Mouse (Mus musculus) midbrain, embryonic 15.5 days (tissue): ENCODE results near the gene Gm17617. TPM values are rescaled to one million over a fixed set of nuclear protein-coding genes. Genes with fewer than 3 reads are reported as not detected.

ENCODE experiments used
- ATAC-seq: fragments of 200-750 bp; cut with Nextera tagmentation; replicated peaks from 2 replicates; pipeline ENCODE4 v1.8.0; 2017; ENCODE audit warnings: moderate TSS enrichment
- H3K27ac ChIP-seq: fragments of 300-500 bp; sonication (generic); 2 replicates; pipeline ENCODE4 v1.5.1; 2015; ENCODE audit warnings: mild to moderate bottlenecking, inconsistent platforms
- H3K27me3 ChIP-seq: fragments of 300-500 bp; sonication (generic); replicated peaks from 2 replicates; pipeline ENCODE4 v1.6.1; 2015; ENCODE audit warnings: inconsistent platforms
- H3K36me3 ChIP-seq: fragments of 300-500 bp; sonication (generic); replicated peaks from 2 replicates; pipeline ENCODE4 v1.6.1; 2015; ENCODE audit warnings: inconsistent platforms
- H3K4me1 ChIP-seq: fragments of 300-500 bp; sonication (generic); 2 replicates; pipeline ENCODE4 v1.6.1; 2015; ENCODE audit warnings: inconsistent platforms
- H3K4me2 ChIP-seq: fragments of 300-500 bp; sonication (generic); 2 replicates; pipeline ENCODE4 v1.6.1; 2015; ENCODE audit warnings: inconsistent platforms, mild to moderate bottlenecking, moderate library complexity
- H3K4me3 ChIP-seq: fragments of 300-500 bp; sonication (generic); 2 replicates; pipeline ENCODE4 v1.5.1; 2015; ENCODE audit warnings: mild to moderate bottlenecking, inconsistent platforms
- H3K9ac ChIP-seq: fragments of 300-500 bp; sonication (generic); 2 replicates; pipeline ENCODE4 v1.6.1; 2015; ENCODE audit warnings: mild to moderate bottlenecking, inconsistent platforms
- H3K9me3 ChIP-seq: fragments of 300-500 bp; sonication (generic); 2 replicates; pipeline ENCODE4 v1.6.1; 2016; ENCODE audit warnings: inconsistent platforms
- WGBS: fragments of 180-500 bp; shearing (Covaris S2); methylation state at CpG from one replicate; pipeline ENCODE4 v1.1.7; 2015; ENCODE audit warnings: mixed read lengths; 5-methylcytosine and 5-hydroxymethylcytosine counted together
- polyA plus RNA-seq: library from polyadenylated mRNA; unstranded; fragments of >200 nt; fragmentation: Nextera tagmentation; extraction: Ambion mirVana; gene quantifications from 2 replicates; pipeline ENCODE4 v1.2.1, GENCODE M21; 2015

Gene Gm17617
- polyA plus RNA-seq, 1 experiment from 2014 or later = not detected

DNA sequence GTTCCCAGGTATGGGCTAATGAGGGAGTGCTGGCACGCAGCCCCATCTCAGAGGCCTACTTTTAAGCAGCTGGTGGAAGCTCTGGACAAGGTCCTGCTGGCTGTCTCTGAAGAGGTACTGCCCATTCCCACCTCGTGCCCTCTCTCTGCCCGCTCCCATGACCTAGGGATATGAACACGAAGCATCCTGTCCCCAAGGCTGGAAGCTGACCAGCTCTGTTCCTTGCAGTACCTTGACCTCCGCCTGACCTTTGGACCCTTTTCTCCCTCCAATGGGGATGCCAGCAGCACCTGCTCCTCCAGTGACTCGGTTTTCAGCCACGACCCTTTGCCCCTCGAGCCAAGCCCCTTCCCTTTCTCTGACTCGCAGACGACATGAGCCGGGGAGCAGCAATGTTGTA is 34.5 kb upstream of the Gm17617 start:
- Histone ChIP-seq H3K9me3 (no peaks in the 10 kb centered on the region), H3K27me3 (no peaks in the 10 kb centered on the region), H3K4me2 (no peak overlapping the region), H3K36me3 (no peaks in the 10 kb centered on the region), H3K9ac (no peak overlapping the region), H3K4me3 (no peak overlapping the region), H3K4me1 (peaks cover 18% of the 10 kb centered on the region), H3K27ac (no peak overlapping the region)
- 85% methylated on average over 11 of the region's 11 CpGs for WGBS
- no peak for ATAC-seq

- ATAC-seq = no peak
- 89% methylated on average over 32 of the region's 32 CpGs for WGBS
- no peaks in the 10 kb centered on the region for H3K27me3 ChIP-seq
- H3K9me3 ChIP-seq = no peaks in the 10 kb centered on the region
- H3K4me3 ChIP-seq = no peak overlapping the region
- H3K36me3 ChIP-seq = no peaks in the 10 kb centered on the region
- H3K4me1 ChIP-seq = peaks cover 15% of the 10 kb centered on the region
- H3K4me2 ChIP-seq = no peak overlapping the region
- no peak overlapping the region for H3K27ac ChIP-seq
- H3K9ac ChIP-seq = no peak overlapping the region
Observed at GRCm38 (mm10) chr13:55166806-55167725, 33.7 kb upstream of the Gm17617 start.

DNA sequence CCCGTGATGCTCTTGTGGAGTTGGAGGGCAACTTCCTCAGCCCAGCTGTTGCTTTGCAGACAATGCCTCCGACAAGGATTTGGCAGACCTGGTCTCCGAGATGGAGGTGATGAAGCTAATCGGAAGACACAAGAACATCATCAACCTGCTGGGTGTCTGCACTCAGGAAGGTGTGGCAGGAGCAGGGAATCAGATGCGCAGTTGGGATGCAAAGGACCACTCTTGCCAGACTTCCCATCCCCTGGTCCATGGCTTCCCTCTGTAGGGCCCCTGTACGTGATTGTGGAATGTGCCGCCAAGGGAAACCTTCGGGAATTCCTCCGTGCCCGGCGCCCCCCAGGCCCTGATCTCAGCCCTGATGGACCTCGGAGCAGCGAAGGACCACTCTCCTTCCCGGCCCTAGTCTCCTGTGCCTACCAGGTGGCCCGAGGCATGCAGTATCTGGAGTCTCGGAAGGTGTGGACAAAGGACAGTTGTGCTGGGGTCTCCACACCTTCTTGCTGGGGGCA is 32.5 kb upstream of the Gm17617 start:
- Histone ChIP-seq H3K9ac (no peak overlapping the region), H3K4me3 (no peak overlapping the region), H3K27me3 (no peaks in the 10 kb centered on the region), H3K36me3 (no peaks in the 10 kb centered on the region), H3K4me1 (peaks cover 6% of the 10 kb centered on the region; the same call in 1 of the 2 replicates), H3K9me3 (no peaks in the 10 kb centered on the region), H3K27ac (no peak overlapping the region), H3K4me2 (no peak overlapping the region)
- WGBS = 90% methylated on average over 16 of the region's 16 CpGs
- no peak for ATAC-seq

GRCm38 (mm10) chr13:55163553-55163952 is 30.2 kb upstream of the Gm17617 start:
- H3K36me3 ChIP-seq = no peaks in the 10 kb centered on the region
- no peaks in the 10 kb centered on the region for H3K9me3 ChIP-seq
- ATAC-seq = no peak
- H3K4me3 ChIP-seq = no peak overlapping the region
- H3K27ac ChIP-seq = no peak overlapping the region
- WGBS = 54% methylated on average over 5 of the region's 5 CpGs
- no peaks in the 10 kb centered on the region for H3K27me3 ChIP-seq
- no peak overlapping the region for H3K4me2 ChIP-seq
- H3K9ac ChIP-seq = no peak overlapping the region
- no peaks in the 10 kb centered on the region for H3K4me1 ChIP-seq

- H3K27ac ChIP-seq = no peak overlapping the region
- no peaks in the 10 kb centered on the region for H3K27me3 ChIP-seq
- ATAC-seq = no peak
- 67% methylated on average over 7 of the region's 7 CpGs for WGBS
- H3K9ac ChIP-seq = no peak overlapping the region
- H3K4me1 ChIP-seq = no peaks in the 10 kb centered on the region
- no peaks in the 10 kb centered on the region for H3K36me3 ChIP-seq
- no peaks in the 10 kb centered on the region for H3K9me3 ChIP-seq
- H3K4me2 ChIP-seq = no peak overlapping the region
- H3K4me3 ChIP-seq = no peak overlapping the region
Observed at GRCm38 (mm10) chr13:55162365-55162764, 29.0 kb upstream of the Gm17617 start.

DNA sequence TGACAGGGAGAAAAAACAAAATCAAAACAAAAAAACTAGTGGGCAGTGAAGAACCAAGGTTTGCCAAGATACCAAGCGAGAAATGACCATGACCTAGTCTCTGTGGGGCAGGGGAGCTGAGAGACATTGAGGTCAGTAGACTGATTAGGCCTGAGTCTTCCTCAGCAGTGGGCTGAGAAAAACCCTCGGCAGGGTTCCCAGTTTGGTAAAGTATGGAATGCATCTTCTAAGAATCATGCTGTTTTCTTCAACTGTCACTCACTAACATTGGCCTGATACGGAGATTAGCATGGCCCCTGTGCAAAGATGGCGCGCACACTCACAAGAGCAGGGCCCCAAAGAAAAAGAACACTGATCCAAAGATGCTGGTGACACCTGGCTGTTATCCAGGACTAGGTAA is 20.6 kb upstream of the Gm17617 start:
- WGBS = 84% methylated on average over 5 of the region's 5 CpGs

GRCm38 (mm10) chr13:55152621-55153415 is 19.5 kb upstream of the Gm17617 start, which contains the start of gene Fgfr4:
TSS of gene Fgfr4 (plus strand) at chr13:55152640.
- no peak; the same call in 1 of the 2 replicates for ATAC-seq
- Histone ChIP-seq H3K4me1 (peaks cover 9% of the 10 kb centered on the region), H3K9me3 (no peaks in the 10 kb centered on the region), H3K4me2 (peak within 1 kb of the TSS; percentile 85), H3K27me3 (peaks cover 14% of the 10 kb centered on the region), H3K4me3 (peak within 1 kb of the TSS; percentile 49), H3K36me3 (no peaks in the 10 kb centered on the region), H3K9ac (peak within 1 kb of the TSS; percentile 35), H3K27ac (no peak within 1 kb of the TSS)
- WGBS = 2% methylated on average over 52 of the region's 68 CpGs

More for the DNA sequence above, 20.6 kb upstream of the Gm17617 start:
- peaks cover 9% of the 10 kb centered on the region for H3K4me1 ChIP-seq
- H3K9me3 ChIP-seq = no peaks in the 10 kb centered on the region
- ATAC-seq = no peak
- no peak overlapping the region for H3K27ac ChIP-seq
- no peak overlapping the region for H3K4me3 ChIP-seq
- no peak overlapping the region for H3K9ac ChIP-seq
- H3K4me2 ChIP-seq = no peak overlapping the region
- H3K36me3 ChIP-seq = no peaks in the 10 kb centered on the region
- H3K27me3 ChIP-seq = peaks cover 14% of the 10 kb centered on the region

DNA sequence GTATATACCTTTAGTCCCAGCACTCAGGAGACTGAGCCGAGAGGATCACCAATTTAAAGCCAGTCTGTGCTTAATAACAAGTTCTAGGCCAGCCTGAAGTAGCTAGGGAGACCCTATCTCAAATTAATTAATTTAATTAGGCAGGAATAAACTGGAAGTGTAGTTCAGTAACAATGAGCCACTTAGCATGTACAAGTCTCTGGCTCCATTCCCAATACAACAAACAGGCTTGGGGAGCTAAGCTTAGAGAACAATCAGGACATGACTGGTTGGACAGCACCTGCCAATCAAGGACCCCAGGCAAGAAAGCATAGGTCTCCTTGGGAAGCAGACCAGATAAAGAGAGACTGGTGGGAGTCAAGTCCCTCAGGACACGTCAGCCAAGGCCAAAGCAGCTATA is 6.9 kb upstream of the Gm17617 start:
- WGBS = 59% methylated on average over 2 of the region's 2 CpGs
- no peaks in the 10 kb centered on the region for H3K4me1 ChIP-seq
- no peaks in the 10 kb centered on the region for H3K27me3 ChIP-seq
- no peak overlapping the region for H3K4me2 ChIP-seq
- no peaks in the 10 kb centered on the region for H3K36me3 ChIP-seq
- no peaks in the 10 kb centered on the region for H3K9me3 ChIP-seq
- H3K9ac ChIP-seq = no peak overlapping the region
- no peak overlapping the region for H3K4me3 ChIP-seq
- ATAC-seq = no peak
- no peak overlapping the region for H3K27ac ChIP-seq

- Histone ChIP-seq H3K36me3 (peaks cover 11% of the 10 kb centered on the region; the same call in 1 of the 2 replicates), H3K9ac (no peak overlapping the region), H3K4me2 (no peak overlapping the region), H3K9me3 (no peaks in the 10 kb centered on the region), H3K27me3 (no peaks in the 10 kb centered on the region), H3K27ac (no peak overlapping the region), H3K4me1 (no peaks in the 10 kb centered on the region), H3K4me3 (no peak overlapping the region)
- 0% methylated on average over 5 of the region's 5 CpGs for WGBS
- ATAC-seq = no peak
Observed at GRCm38 (mm10) chr13:55135382-55135781, 2.0 kb upstream of the Gm17617 start.

GRCm38 (mm10) chr13:55124903-55125302 is 8.4 kb downstream of the Gm17617 start:
- no peak overlapping the region for H3K27ac ChIP-seq
- H3K4me1 ChIP-seq = no peaks in the 10 kb centered on the region
- no peak overlapping the region for H3K9ac ChIP-seq
- ATAC-seq = no peak
- H3K36me3 ChIP-seq = peaks cover 25% of the 10 kb centered on the region
- 92% methylated on average over 6 of the region's 6 CpGs for WGBS
- no peaks in the 10 kb centered on the region for H3K9me3 ChIP-seq
- no peak overlapping the region for H3K4me3 ChIP-seq
- H3K4me2 ChIP-seq = no peak overlapping the region
- no peaks in the 10 kb centered on the region for H3K27me3 ChIP-seq

DNA sequence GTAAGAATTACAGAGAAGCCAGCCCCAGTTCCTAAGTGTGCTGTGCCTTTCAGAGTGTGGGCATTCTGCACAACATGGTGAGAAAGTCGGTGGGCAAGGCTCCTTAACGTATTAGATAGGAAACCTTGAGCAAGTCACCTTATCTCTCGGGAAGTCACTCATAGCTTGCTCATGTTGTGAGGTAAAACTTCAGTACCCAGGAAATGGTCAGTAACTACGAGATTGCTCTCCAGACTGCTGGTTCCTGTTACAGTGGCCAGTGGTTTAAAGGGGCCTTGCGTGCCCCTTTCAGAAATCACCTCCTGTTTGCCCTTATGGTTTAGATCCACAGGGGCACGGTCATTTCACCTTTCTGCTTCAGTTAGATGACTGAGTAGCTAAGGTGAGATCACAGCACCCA is 19.0 kb downstream of the Gm17617 start:
- H3K9ac ChIP-seq = no peak overlapping the region
- H3K27ac ChIP-seq = no peak overlapping the region
- H3K9me3 ChIP-seq = no peaks in the 10 kb centered on the region
- no peak for ATAC-seq
- H3K4me2 ChIP-seq = no peak overlapping the region
- H3K27me3 ChIP-seq = no peaks in the 10 kb centered on the region
- peaks cover 29% of the 10 kb centered on the region for H3K36me3 ChIP-seq
- WGBS = 94% methylated on average over 6 of the region's 6 CpGs
- no peak overlapping the region for H3K4me3 ChIP-seq
- no peaks in the 10 kb centered on the region for H3K4me1 ChIP-seq

DNA sequence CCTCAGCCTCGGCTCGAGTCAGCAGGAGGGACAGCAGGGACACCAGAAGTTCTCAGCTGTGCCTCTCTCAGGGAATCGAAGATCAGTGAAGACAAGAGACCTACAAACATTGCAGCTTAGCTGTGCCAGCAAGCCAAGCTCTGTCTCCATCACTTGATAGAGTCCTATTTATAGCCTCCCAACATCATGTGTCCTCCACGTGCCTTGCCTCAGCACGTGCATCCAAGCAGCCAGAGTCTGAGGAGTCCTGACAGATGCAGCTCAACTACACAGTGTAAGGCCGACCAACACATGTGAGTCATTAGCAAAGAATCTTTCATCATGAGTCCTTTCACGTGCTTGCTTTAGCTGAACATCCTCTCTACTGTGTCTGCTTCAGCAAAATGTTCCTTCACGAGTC is 25.7 kb downstream of the Gm17617 start:
- H3K4me1 ChIP-seq = peaks cover 15% of the 10 kb centered on the region
- no peak overlapping the region for H3K4me3 ChIP-seq
- 93% methylated on average over 8 of the region's 8 CpGs for WGBS
- no peaks in the 10 kb centered on the region for H3K27me3 ChIP-seq
- no peak overlapping the region for H3K27ac ChIP-seq
- H3K4me2 ChIP-seq = no peak overlapping the region
- H3K36me3 ChIP-seq = peaks cover 5% of the 10 kb centered on the region; the same call in 1 of the 2 replicates
- no peak for ATAC-seq
- no peaks in the 10 kb centered on the region for H3K9me3 ChIP-seq
- no peak overlapping the region for H3K9ac ChIP-seq
